Mouse (Mus musculus) neural tube, embryonic 14.5 days (tissue): ENCODE data around the gene Iqca. TPM values are rescaled to one million over a fixed set of nuclear protein-coding genes. Genes with fewer than 3 reads are reported as not detected.

Experiments
- ATAC-seq: fragments of 200-750 bp; cut with Nextera tagmentation; 2 replicates; pipeline ENCODE4 v1.8.0; 2017; ENCODE audit warnings: low read depth, mild to moderate bottlenecking, moderate TSS enrichment, moderate library complexity
- H3K27ac ChIP-seq: fragments of 300-500 bp; sonication (generic); 2 replicates; pipeline ENCODE4 v1.5.1; 2014; ENCODE audit warnings: low read depth, mild to moderate bottlenecking, control low read depth, low read length, moderate library complexity, mixed read lengths
- H3K27me3 ChIP-seq: fragments of 300-500 bp; sonication (generic); 2 replicates; pipeline ENCODE4 v1.6.1; 2014; ENCODE audit warnings: low read length; ENCODE audit not compliant: control insufficient read depth, insufficient read depth
- H3K36me3 ChIP-seq: fragments of 300-500 bp; sonication (generic); 2 replicates; pipeline ENCODE4 v1.6.1; 2014; ENCODE audit warnings: low read length, mixed read lengths; ENCODE audit not compliant: control insufficient read depth, insufficient read depth
- H3K4me1 ChIP-seq: fragments of 300-500 bp; sonication (generic); 2 replicates; pipeline ENCODE4 v1.6.1; 2014; ENCODE audit warnings: low read length; ENCODE audit not compliant: control insufficient read depth, insufficient read depth
- H3K4me2 ChIP-seq: fragments of 300-500 bp; sonication (generic); 2 replicates; pipeline ENCODE4 v1.6.1; 2014; ENCODE audit warnings: mild to moderate bottlenecking, low read depth, low read length, control low read depth
- H3K4me3 ChIP-seq: fragments of 300-500 bp; sonication (generic); 2 replicates; pipeline ENCODE4 v1.5.1; 2014; ENCODE audit warnings: low read depth, low read length, control low read depth, mixed read lengths
- H3K9ac ChIP-seq: fragments of 300-500 bp; sonication (generic); replicated peaks from 2 replicates; pipeline ENCODE4 v1.6.1; 2014; ENCODE audit warnings: low read depth, mild to moderate bottlenecking, control low read depth, low read length, mixed read lengths
- H3K9me3 ChIP-seq: fragments of 300-500 bp; sonication (generic); 2 replicates; pipeline ENCODE4 v1.6.1; 2016; ENCODE audit warnings: low read length; ENCODE audit not compliant: control insufficient read depth
- WGBS: fragments of 180-500 bp; shearing (Covaris S2); extraction: QIAGEN DNeasy Blood & Tissue Kit; methylation state at CpG from one replicate; pipeline ENCODE4 v1.1.7; 2014; 5-methylcytosine and 5-hydroxymethylcytosine counted together
- polyA plus RNA-seq: library from polyadenylated mRNA; unstranded; fragments of >200 nt; fragmentation: Nextera tagmentation; extraction: Ambion mirVana; gene quantifications from 2 replicates; pipeline ENCODE4 v1.2.1, GENCODE M21; 2014

The Iqca gene
- polyA plus RNA-seq, 1 experiment from 2014 or later = 0.70 TPM

- Histone ChIP-seq H3K27ac (no peak overlapping the region), H3K4me2 (no peak overlapping the region), H3K9ac (no peak overlapping the region), H3K4me3 (no peak overlapping the region), H3K27me3 (no peaks in the 10 kb centered on the region), H3K36me3 (no peaks in the 10 kb centered on the region), H3K9me3 (no peaks in the 10 kb centered on the region), H3K4me1 (no peaks in the 10 kb centered on the region)
- 78% methylated on average over 6 of the region's 6 CpGs for WGBS
- ATAC-seq = no peak
These were observed 8.4 kb upstream of the Iqca start for GRCm38 (mm10) chr1:90161623-90162022.

- ATAC-seq = no peak
- no peak overlapping the region for H3K4me2 ChIP-seq
- 44% methylated on average over 13 of the region's 13 CpGs for WGBS
These were observed 6.7 kb upstream of the Iqca start for GRCm38 (mm10) chr1:90159927-90160326.

GRCm38 (mm10) chr1:90156589-90156988 is 3.4 kb upstream of the Iqca start:
- H3K27ac ChIP-seq = no peak overlapping the region
- H3K4me1 ChIP-seq = peaks cover 6% of the 10 kb centered on the region
- H3K36me3 ChIP-seq = no peaks in the 10 kb centered on the region
- H3K4me3 ChIP-seq = no peak overlapping the region
- H3K4me2 ChIP-seq = no peak overlapping the region
- no peak for ATAC-seq
- H3K9me3 ChIP-seq = no peaks in the 10 kb centered on the region
- no peak overlapping the region for H3K9ac ChIP-seq
- no peaks in the 10 kb centered on the region for H3K27me3 ChIP-seq
- 58% methylated on average over 7 of the region's 7 CpGs for WGBS

More at GRCm38 (mm10) chr1:90159927-90160326, 6.7 kb upstream of the Iqca start:
- no peaks in the 10 kb centered on the region for H3K27me3 ChIP-seq
- H3K27ac ChIP-seq = no peak overlapping the region
- H3K9me3 ChIP-seq = no peaks in the 10 kb centered on the region
- H3K9ac ChIP-seq = no peak overlapping the region
- no peaks in the 10 kb centered on the region for H3K36me3 ChIP-seq
- H3K4me3 ChIP-seq = no peak overlapping the region
- H3K4me1 ChIP-seq = no peaks in the 10 kb centered on the region

- no peak overlapping the region for H3K4me3 ChIP-seq
- H3K36me3 ChIP-seq = no peaks in the 10 kb centered on the region
- ATAC-seq = no peak
- no peaks in the 10 kb centered on the region for H3K9me3 ChIP-seq
- no peak overlapping the region for H3K9ac ChIP-seq
- H3K4me2 ChIP-seq = peak overlapping the region; percentile 41
- WGBS = 8% methylated on average over 6 of the region's 6 CpGs
- no peaks in the 10 kb centered on the region for H3K27me3 ChIP-seq
- no peak overlapping the region for H3K27ac ChIP-seq
- peaks cover 6% of the 10 kb centered on the region for H3K4me1 ChIP-seq
These were observed 586 bp upstream of the Iqca start for GRCm38 (mm10) chr1:90153787-90154186.

- H3K27ac ChIP-seq = no peak overlapping the region
- H3K36me3 ChIP-seq = no peaks in the 10 kb centered on the region
- no peak overlapping the region for H3K4me2 ChIP-seq
- H3K4me3 ChIP-seq = no peak overlapping the region
- H3K4me1 ChIP-seq = 0 out of 2 replicates have a peak, but pooled peaks cover under 1% of the 10 kb centered on the region
- no peaks in the 10 kb centered on the region for H3K27me3 ChIP-seq
- ATAC-seq = no peak
- H3K9me3 ChIP-seq = no peaks in the 10 kb centered on the region
- H3K9ac ChIP-seq = no peak overlapping the region
- WGBS = 78% methylated on average over 8 of the region's 8 CpGs
These were observed 13.5 kb downstream of the Iqca start for GRCm38 (mm10) chr1:90139729-90140128.

GRCm38 (mm10) chr1:90132402-90132801 is 20.8 kb downstream of the Iqca start:
- Histone ChIP-seq H3K9me3 (no peaks in the 10 kb centered on the region), H3K27ac (no peak overlapping the region), H3K36me3 (no peaks in the 10 kb centered on the region), H3K4me2 (no peak overlapping the region), H3K4me1 (peaks cover 4% of the 10 kb centered on the region), H3K9ac (no peak overlapping the region), H3K4me3 (no peak overlapping the region), H3K27me3 (no peaks in the 10 kb centered on the region)
- 27% methylated on average over 11 of the region's 11 CpGs for WGBS
- ATAC-seq = peak; percentile 76

- Histone ChIP-seq H3K27ac (no peak overlapping the region), H3K4me2 (no peak overlapping the region), H3K36me3 (no peaks in the 10 kb centered on the region), H3K4me1 (peaks cover 4% of the 10 kb centered on the region), H3K9me3 (no peaks in the 10 kb centered on the region), H3K9ac (no peak overlapping the region), H3K4me3 (no peak overlapping the region), H3K27me3 (no peaks in the 10 kb centered on the region; the same call in 1 of the 2 replicates)
- peak; percentile 58 for ATAC-seq
- WGBS = 52% methylated on average over 7 of the region's 7 CpGs
These were observed 21.2 kb downstream of the Iqca start for GRCm38 (mm10) chr1:90131982-90132381.

GRCm38 (mm10) chr1:90124561-90124960 is 28.6 kb downstream of the Iqca start:
- no peaks in the 10 kb centered on the region for H3K36me3 ChIP-seq
- no peak overlapping the region for H3K27ac ChIP-seq
- H3K27me3 ChIP-seq = no peaks in the 10 kb centered on the region; the same call in 1 of the 2 replicates
- no peaks in the 10 kb centered on the region for H3K4me1 ChIP-seq
- ATAC-seq = no peak
- H3K9me3 ChIP-seq = no peaks in the 10 kb centered on the region
- H3K4me3 ChIP-seq = no peak overlapping the region
- H3K9ac ChIP-seq = no peak overlapping the region
- WGBS = 95% methylated on average over 12 of the region's 12 CpGs
- H3K4me2 ChIP-seq = no peak overlapping the region

- no peaks in the 10 kb centered on the region for H3K4me1 ChIP-seq
- H3K27ac ChIP-seq = no peak overlapping the region
- H3K9ac ChIP-seq = no peak overlapping the region
- no peaks in the 10 kb centered on the region for H3K36me3 ChIP-seq
- H3K9me3 ChIP-seq = no peaks in the 10 kb centered on the region
- no peak overlapping the region for H3K4me3 ChIP-seq
- WGBS = 82% methylated on average over 6 of the region's 6 CpGs
- no peak for ATAC-seq
- H3K27me3 ChIP-seq = no peaks in the 10 kb centered on the region
- no peak overlapping the region for H3K4me2 ChIP-seq
These were observed 32.5 kb downstream of the Iqca start for GRCm38 (mm10) chr1:90120706-90121105.
